Mouse (Mus musculus) telencephalon, adult 2 months (tissue): ENCODE data around the gene Mup14.
"Not testable (repeated sequence)": the region's sequence is repeated elsewhere in the genome, so short reads cannot be mapped to it uniquely, and the experiment has no call there.

Experiments
- DNase-seq: peaks from one replicate; pipeline ENCODE4 v3.0.0-alpha.2; 2011; ENCODE audit warnings: low read depth, low spot score

Gene Mup14

GRCm38 (mm10) chr4:61303900-61304299 is at the start of gene Mup14:
TSS of gene Mup14 (minus strand) at chr4:61304000.
- not testable (repeated sequence) for DNase-seq

GRCm38 (mm10) chr4:61338108-61338507 is 34.3 kb upstream of the Mup14 start:
- not testable (repeated sequence) for DNase-seq
